19 mouse cellular contexts compared by ENCODE assay signal in the genomic region with DNA sequence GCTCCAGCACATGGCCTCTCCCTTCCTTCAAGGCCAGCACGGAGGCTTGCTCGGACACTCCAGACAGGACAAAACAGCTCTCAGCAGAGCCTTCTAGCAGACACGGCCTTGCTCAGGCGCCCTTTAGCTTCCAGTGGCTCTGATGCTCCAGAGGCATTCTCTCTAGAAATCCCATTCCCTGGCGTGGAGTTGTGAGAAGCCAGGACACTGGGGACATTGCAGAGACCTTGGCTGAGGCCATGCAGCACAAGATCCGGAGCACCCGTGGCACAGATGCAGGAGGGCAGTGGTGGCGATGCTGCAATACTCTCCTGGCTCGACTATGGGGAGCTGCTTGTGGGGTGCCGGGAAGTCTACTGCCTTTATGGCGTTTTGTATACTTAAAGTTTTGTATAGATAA. TPM values are rescaled to one million over a fixed set of nuclear protein-coding genes. Genes with fewer than 3 reads are reported as not detected.
"Had no signal": no experiment of that assay in that cellular context is flagged by ENCODE, and none has a peak within 500 bp of the region (broad histone marks: within the 10 kb centered on the region; RNA-seq: fewer than 3 reads in every experiment).

No protein-coding gene starts in this region.

- H3K27ac ChIP-seq: midbrain, embryonic 10.5 days; midbrain, embryonic 13.5 days; stomach, embryonic 15.5 days; stomach, postnatal 0 days had no signal

- H3K9me3 ChIP-seq: midbrain, embryonic 10.5 days; midbrain, embryonic 13.5 days; stomach, embryonic 15.5 days had no signal

- H3K4me3 ChIP-seq: midbrain, embryonic 10.5 days; midbrain, embryonic 13.5 days; myocyte; stomach, embryonic 15.5 days had no signal

- H3K36me3 ChIP-seq: midbrain, embryonic 10.5 days; midbrain, embryonic 13.5 days; stomach, embryonic 15.5 days had no signal

- DNase-seq: lung, adult 18-20 months; lung, embryonic 14.5 days; lung, postnatal 10 days; lung, postnatal 4 days; retina, postnatal 1 day; right cerebral cortex, adult 18-20 months; right cerebral cortex, postnatal 25 days; thymus, adult 2 months; thymus, postnatal 25 days; thymus, postnatal 4 days had no signal

- H3K4me2 ChIP-seq: lung, embryonic 14.5 days; midbrain, embryonic 13.5 days; stomach, embryonic 15.5 days had no signal

- H3K9ac ChIP-seq: lung, embryonic 14.5 days; midbrain, embryonic 13.5 days; stomach, embryonic 15.5 days had no signal

- ATAC-seq: midbrain, embryonic 13.5 days; midbrain, embryonic 16.5 days had no signal

- H3K27me3 ChIP-seq: midbrain, embryonic 13.5 days; stomach, embryonic 15.5 days had no signal

RNA-seq across cellular contexts. Expression of a gene that starts 41.7 kb away (rescaled TPM):
- total RNA-seq: megakaryocyte-erythroid progenitor cell, adult 5-6 weeks had no signal
- polyA plus RNA-seq: lung, embryonic 14.5 days; midbrain, embryonic 10.5 days; midbrain, embryonic 13.5 days; midbrain, embryonic 16.5 days; neural tube, embryonic 11.5 days; neural tube, embryonic 14.5 days had no signal
